Mouse (Mus musculus): ENCODE data around the gene Gm6408.
"Not testable (repeated sequence)": the region's sequence is repeated elsewhere in the genome, so short reads cannot be mapped to it uniquely, and the experiment has no call there.

GRCm38 (mm10) chr5:146488959-146489358 lies 7.2 kb downstream of the Gm6408 start:
- not testable (repeated sequence) for TF ChIP-seq CTCF (IDR thresholded peaks at IDR 0.05; ENCODE audit: low read depth, low read length); POLR2A (IDR thresholded peaks at IDR 0.05; ENCODE audit: extremely low read depth, insufficient read depth, low read length)

Measured in liver, adult 2 months (tissue).